Mouse (Mus musculus) liver, adult 10 weeks (tissue): ENCODE data around the gene Cct3. TPM values are rescaled to one million over a fixed set of nuclear protein-coding genes. Genes with fewer than 3 reads are reported as not detected.

Source experiments
- polyA plus RNA-seq: library from polyadenylated mRNA; stranded (reverse); fragments of 350-450 nt; fragmentation: Illumina TruSeq; extraction: RNeasy Lipid Tissue Mini Kit (QIAGEN cat#74804); gene quantifications from one replicate; pipeline ENCODE4 v1.2.3, GENCODE M21; 2014; ENCODE audit warnings: low read depth, low replicate concordance

Gene Cct3
- 65.1 TPM for polyA plus RNA-seq

DNA sequence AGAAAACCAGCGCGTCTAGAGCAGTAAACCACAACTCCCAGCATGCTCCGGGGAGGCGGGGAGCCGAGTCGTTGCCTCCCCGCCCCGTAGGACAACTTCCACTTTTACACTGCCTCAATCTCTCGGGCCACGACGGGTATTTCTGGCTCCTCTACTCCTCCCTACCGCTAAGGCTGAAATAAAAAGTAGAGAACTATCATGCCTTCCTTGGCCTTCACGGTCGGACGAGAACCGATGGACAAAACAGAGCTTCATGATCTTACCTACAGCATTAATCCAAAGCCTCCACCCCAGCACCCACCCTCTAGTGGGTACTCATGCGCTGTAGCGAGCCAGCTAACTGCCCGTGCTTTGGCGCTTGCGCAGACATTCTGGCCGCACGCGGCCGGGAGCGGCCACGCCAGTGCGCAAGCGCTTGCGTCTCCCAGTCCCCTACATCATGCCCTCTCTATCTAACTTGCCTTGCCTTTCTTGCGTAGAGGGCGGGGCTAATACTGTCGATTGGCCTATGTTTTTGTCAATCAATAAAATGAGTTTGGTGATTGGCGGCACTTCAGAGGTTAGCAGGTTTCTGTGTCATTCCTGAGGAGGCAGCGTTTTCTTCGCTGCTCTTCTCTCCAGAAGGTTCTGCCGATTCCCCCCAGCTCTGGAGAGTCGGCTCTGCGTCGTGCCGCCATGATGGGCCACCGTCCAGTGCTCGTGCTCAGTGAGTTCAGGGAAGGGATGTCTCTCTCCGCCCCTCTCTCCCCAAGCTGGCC, at the start of gene Cct3, which contains the start of gene Tsacc:
Gene Cct3 (plus strand): TSS at position 556 of the 758 bp plus-strand sequence.
Gene Tsacc (minus strand): TSS at position 439 of the 758 bp plus-strand sequence.

DNA sequence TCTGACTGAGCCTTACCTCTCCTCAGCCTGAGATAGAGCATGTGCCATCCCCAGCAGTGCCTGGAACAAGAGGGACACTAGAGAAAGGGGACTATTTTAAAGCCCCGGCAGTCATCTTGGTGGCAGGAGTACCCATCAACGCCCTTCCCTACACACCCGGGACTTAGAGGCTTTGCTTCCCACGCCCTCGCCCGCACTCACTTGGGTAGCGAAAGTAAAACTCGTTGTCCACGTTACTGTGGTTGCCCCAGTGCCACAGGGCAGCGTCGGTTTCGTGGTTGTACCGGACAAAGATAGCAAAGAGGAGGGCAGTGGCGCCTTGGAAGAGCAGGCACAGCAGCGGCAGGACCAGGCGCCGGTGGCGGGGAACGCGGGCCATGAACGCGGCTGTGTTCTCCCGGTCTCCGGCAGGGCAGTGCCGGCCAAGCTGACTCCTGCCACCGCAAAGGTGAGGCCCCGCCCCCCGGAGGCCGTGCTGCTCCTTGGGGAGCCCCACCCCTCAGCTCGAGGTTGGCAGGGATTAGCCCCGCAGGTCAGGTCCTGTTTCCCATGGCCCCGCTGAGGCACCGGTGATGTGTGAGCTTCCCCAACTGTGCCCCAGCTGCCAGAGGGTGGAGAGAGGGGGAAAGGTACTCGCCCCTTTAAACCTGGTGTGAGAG, 42.5 kb upstream of the Cct3 start, which contains the start of gene Rhbg:
Gene Rhbg (minus strand): TSS at position 442 of the 659 bp plus-strand sequence.

DNA sequence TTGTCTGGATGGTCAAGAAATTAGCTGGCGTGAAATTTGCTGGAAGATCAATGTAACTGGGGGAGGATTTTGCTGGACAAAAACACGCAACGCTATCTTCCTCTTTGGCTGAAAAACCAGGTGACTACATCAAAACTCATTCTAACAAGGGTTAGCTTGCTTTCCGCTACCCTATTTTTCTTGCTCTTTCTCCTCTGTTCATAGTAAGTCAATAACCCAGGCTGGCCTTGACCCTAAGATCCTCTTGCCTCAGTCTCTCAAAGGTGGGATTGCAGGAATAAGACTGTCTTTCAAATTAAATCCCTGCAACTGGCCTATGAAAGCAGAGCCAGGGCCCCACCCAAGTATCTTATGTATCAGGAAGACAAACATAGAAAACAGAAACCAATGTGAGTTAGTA, 9.8 kb upstream of the Cct3 start, which contains the start of gene Gm38392:
Gene Gm38392 (minus strand): TSS at position 101 of the 400 bp plus-strand sequence.

GRCm38 (mm10) chr3:88324951-88325405, 28.1 kb downstream of the Cct3 start, which contains the start of gene Glmp:
TSS of gene Glmp (plus strand) at chr3:88325023.

GRCm38 (mm10) chr3:88336058-88337013, 39.4 kb downstream of the Cct3 start, which contains the start of the genes Tmem79 and Smg5:
TSS of gene Tmem79 (minus strand) at chr3:88336148.
TSS of gene Smg5 (plus strand) at chr3:88336260.

DNA sequence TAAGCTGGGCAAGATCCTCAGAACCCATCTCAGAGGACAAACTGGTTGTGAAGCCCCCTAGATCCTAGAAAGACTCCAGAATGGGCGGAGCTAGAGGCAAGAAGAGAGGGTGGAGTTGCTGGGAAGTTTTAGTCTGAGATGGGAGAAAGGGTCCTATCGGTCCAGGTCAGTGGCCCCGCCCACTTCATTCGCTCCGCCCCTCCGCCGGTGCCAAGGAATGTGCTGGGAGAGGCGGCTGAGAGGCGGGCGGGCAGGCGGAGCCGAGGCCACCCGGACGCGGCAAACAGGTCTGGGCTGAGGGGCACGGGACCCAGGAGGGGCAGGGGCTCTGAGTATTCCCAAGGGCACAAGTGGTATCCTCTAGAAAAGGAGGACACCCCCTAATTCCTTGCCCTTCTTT, 67.4 kb downstream of the Cct3 start, which contains the start of gene Paqr6:
Gene Paqr6 (plus strand): TSS at position 248 of the 400 bp plus-strand sequence.

Other genes with a start within 250 kb of the Cct3 start
- 31.1 TPM for gene Naxe, start 238.6 kb upstream of the Cct3 start, polyA plus RNA-seq
- not detected for gene Ttc24, start 218.8 kb upstream of the Cct3 start, polyA plus RNA-seq
- gene Iqgap3, start 215.1 kb upstream of the Cct3 start, polyA plus RNA-seq = not detected
- 3.8 TPM for gene Mef2d, start 154.7 kb upstream of the Cct3 start, polyA plus RNA-seq
- 0.24 TPM for gene Rhbg, start 42.4 kb upstream of the Cct3 start, polyA plus RNA-seq
- gene Gm38392, start 9.9 kb upstream of the Cct3 start, polyA plus RNA-seq = 0.93 TPM
- gene Tsacc, start 117 bp upstream of the Cct3 start, polyA plus RNA-seq = 4.3 TPM
- 8.8 TPM for gene Glmp, start 27.9 kb downstream of the Cct3 start, polyA plus RNA-seq
- 0.21 TPM for gene Tmem79, start 39.0 kb downstream of the Cct3 start, polyA plus RNA-seq
- 6.5 TPM for gene Smg5, start 39.1 kb downstream of the Cct3 start, polyA plus RNA-seq
- gene Paqr6, start 67.5 kb downstream of the Cct3 start, polyA plus RNA-seq = not detected
- gene Bglap3, start 75.6 kb downstream of the Cct3 start, polyA plus RNA-seq = 0.74 TPM
- gene Bglap2, start 81.6 kb downstream of the Cct3 start, polyA plus RNA-seq = not detected
- gene Bglap, start 87.3 kb downstream of the Cct3 start, polyA plus RNA-seq = not detected
- gene Pmf1, start 113.2 kb downstream of the Cct3 start, polyA plus RNA-seq = 5.1 TPM
- 17.7 TPM for gene Slc25a44, start 128.0 kb downstream of the Cct3 start, polyA plus RNA-seq
- 46.1 TPM for gene Sema4a, start 164.1 kb downstream of the Cct3 start, polyA plus RNA-seq
- 2.5 TPM for gene Lmna, start 212.8 kb downstream of the Cct3 start, polyA plus RNA-seq
- gene Mex3a, start 235.3 kb downstream of the Cct3 start, polyA plus RNA-seq = 0.05 TPM